ENCODE assay signal across 29 mouse cellular contexts in genomic region chr7:25213099-25213498, GRCm38 (mm10). TPM values are rescaled to one million over a fixed set of nuclear protein-coding genes. Genes with fewer than 3 reads are reported as not detected.
DNase-seq lines count a peak whose midpoint lies in the region; ATAC-seq lines count a peak whose summit lies in the region.
"Had no signal": no experiment of that assay in that cellular context is flagged by ENCODE, and none has a peak within 500 bp of the region (broad histone marks: within the 10 kb centered on the region; RNA-seq: fewer than 3 reads in every experiment).

No protein-coding gene starts in this region.

- no peaks in the 10 kb centered on the region for H3K4me1 ChIP-seq in midbrain, embryonic 11.5 days (ENCODE audit: control insufficient read depth, insufficient read depth, low read length)
- peaks cover 6% of the 10 kb centered on the region for H3K4me1 ChIP-seq in midbrain, embryonic 13.5 days (replicated peaks)
- H3K4me1 ChIP-seq in intestine, embryonic 16.5 days (ENCODE audit: control insufficient read depth, insufficient read depth, low read length): peaks cover 18% of the 10 kb centered on the region

- H3K9ac ChIP-seq in midbrain, embryonic 11.5 days (ENCODE audit: low read length): no peak overlapping the region
- H3K9ac ChIP-seq in midbrain, embryonic 13.5 days (replicated peaks): no peak overlapping the region
- H3K9ac ChIP-seq in intestine, embryonic 16.5 days (ENCODE audit: low read depth, low read length): no peak overlapping the region
- H3K9ac ChIP-seq: embryonic facial prominence, embryonic 13.5 days; forebrain, embryonic 12.5 days; limb, embryonic 13.5 days; liver, embryonic 13.5 days; lung, embryonic 15.5 days; neural tube, embryonic 13.5 days; stomach, embryonic 15.5 days had no signal

- peak; percentile 31 for DNase-seq in midbrain, embryonic 11.5 days (ENCODE audit: low spot score, missing footprints)
- DNase-seq in MEL-GATA-1-ER (ENCODE audit: extremely low read depth, low read depth): peak; percentile 61
- DNase-seq in induced T-regulatory cell, adult 2 months (ENCODE audit: low read depth): peak; percentile 57
- peak; percentile 62 for DNase-seq in naive thymus-derived CD4-positive, alpha-beta T cell, adult 2 months (ENCODE audit: low read depth)
- DNase-seq in adrenal gland, adult 8-10 months: no peak
- no peak for DNase-seq in layer of hippocampus, adult 9-10 months (ENCODE audit: low spot score)
- DNase-seq: adrenal gland, postnatal 36 days; cerebellum, adult 11-12 months; cerebellum, postnatal 10 days; kidney, postnatal 25 days; layer of hippocampus, postnatal 36 days; liver, embryonic 13.5 days; lung, postnatal 4 days; midbrain, embryonic 14.5 days; thymus, postnatal 4 days had no signal

- H3K36me3 ChIP-seq in midbrain, embryonic 11.5 days (ENCODE audit: control insufficient read depth, insufficient read depth, low read length): peaks cover 2% of the 10 kb centered on the region; the same call in 1 of the 2 replicates
- H3K36me3 ChIP-seq in midbrain, embryonic 13.5 days: peaks cover 56% of the 10 kb centered on the region
- H3K36me3 ChIP-seq in intestine, embryonic 16.5 days (ENCODE audit: control insufficient read depth, insufficient read depth, low read length): peaks cover 6% of the 10 kb centered on the region; the same call in 1 of the 2 replicates

- no peak overlapping the region for H3K27ac ChIP-seq in midbrain, embryonic 11.5 days (ENCODE audit: low read depth, low read length)
- no peak overlapping the region for H3K27ac ChIP-seq in midbrain, embryonic 13.5 days
- no peak overlapping the region for H3K27ac ChIP-seq in intestine, embryonic 16.5 days (ENCODE audit: low read length)
- H3K27ac ChIP-seq: embryonic facial prominence, embryonic 13.5 days; forebrain, embryonic 12.5 days; heart, embryonic 10.5 days; hindbrain, embryonic 10.5 days; layer of hippocampus, adult 2 months; limb, embryonic 13.5 days; lung, embryonic 15.5 days; neural tube, embryonic 13.5 days; stomach, embryonic 15.5 days had no signal

- 79% methylated on average over 3 of the region's 3 CpGs for WGBS in midbrain, embryonic 11.5 days
- 84% methylated on average over 3 of the region's 3 CpGs for WGBS in midbrain, embryonic 13.5 days
- WGBS in intestine, embryonic 16.5 days: 78% methylated on average over 3 of the region's 3 CpGs

- no peaks in the 10 kb centered on the region for H3K27me3 ChIP-seq in midbrain, embryonic 11.5 days (ENCODE audit: control insufficient read depth, insufficient read depth, low read length)
- no peaks in the 10 kb centered on the region for H3K27me3 ChIP-seq in midbrain, embryonic 13.5 days
- H3K27me3 ChIP-seq in intestine, embryonic 16.5 days (replicated peaks; ENCODE audit: control insufficient read depth, insufficient read depth, low read length): no peaks in the 10 kb centered on the region
- H3K27me3 ChIP-seq: embryonic facial prominence, embryonic 13.5 days; forebrain, embryonic 12.5 days; limb, embryonic 13.5 days; liver, embryonic 13.5 days; lung, embryonic 15.5 days; neural tube, embryonic 13.5 days; stomach, embryonic 15.5 days had no signal

- no peaks in the 10 kb centered on the region for H3K9me3 ChIP-seq in midbrain, embryonic 11.5 days (ENCODE audit: control insufficient read depth, low read length)
- no peaks in the 10 kb centered on the region for H3K9me3 ChIP-seq in midbrain, embryonic 13.5 days
- H3K9me3 ChIP-seq in intestine, embryonic 16.5 days (ENCODE audit: control insufficient read depth, low read length): no peaks in the 10 kb centered on the region
- H3K9me3 ChIP-seq: embryonic facial prominence, embryonic 13.5 days; forebrain, embryonic 12.5 days; heart, embryonic 10.5 days; hindbrain, embryonic 10.5 days; limb, embryonic 13.5 days; liver, embryonic 13.5 days; lung, embryonic 15.5 days; neural tube, embryonic 13.5 days; stomach, embryonic 15.5 days had no signal

- H3K4me2 ChIP-seq in midbrain, embryonic 11.5 days: no peak overlapping the region
- H3K4me2 ChIP-seq in midbrain, embryonic 13.5 days (replicated peaks): no peak overlapping the region
- H3K4me2 ChIP-seq in intestine, embryonic 16.5 days (ENCODE audit: low read depth, low read length): no peak overlapping the region
- H3K4me2 ChIP-seq: embryonic facial prominence, embryonic 13.5 days; forebrain, embryonic 12.5 days; limb, embryonic 13.5 days; liver, embryonic 13.5 days; lung, embryonic 15.5 days; neural tube, embryonic 13.5 days; stomach, embryonic 15.5 days had no signal

- ATAC-seq in midbrain, embryonic 11.5 days (ENCODE audit: low FRiP score): no peak
- ATAC-seq in midbrain, embryonic 13.5 days: no peak
- no peak for ATAC-seq in intestine, embryonic 16.5 days
- ATAC-seq: hindbrain, embryonic 16.5 days; intestine, postnatal 0 days had no signal

- no peak overlapping the region for H3K4me3 ChIP-seq in midbrain, embryonic 11.5 days (ENCODE audit: low read depth, low read length)
- no peak overlapping the region for H3K4me3 ChIP-seq in midbrain, embryonic 13.5 days (replicated peaks)
- no peak overlapping the region for H3K4me3 ChIP-seq in intestine, embryonic 16.5 days (ENCODE audit: low read length)
- H3K4me3 ChIP-seq: embryonic facial prominence, embryonic 13.5 days; erythroblast, embryonic 14.5 days; forebrain, embryonic 12.5 days; heart, embryonic 10.5 days; hindbrain, embryonic 10.5 days; layer of hippocampus, adult 2 months; limb, embryonic 13.5 days; liver, embryonic 13.5 days; lung, embryonic 15.5 days; neural tube, embryonic 13.5 days; stomach, embryonic 15.5 days had no signal

RNA-seq across cellular contexts. Expression of gene Dedd2, which starts 7.3 kb away (rescaled TPM):
- polyA plus RNA-seq in midbrain, embryonic 11.5 days (2014; fragmentation: Nextera tagmentation; extraction: Ambion mirVana): 6.9 and 7.7 TPM in 2 replicates
- polyA plus RNA-seq in midbrain, embryonic 13.5 days (2015; fragmentation: Nextera tagmentation; extraction: Ambion mirVana): 12.5 and 13.3 TPM in 2 replicates
- polyA plus RNA-seq in intestine, embryonic 16.5 days (2015; fragmentation: Nextera tagmentation; extraction: Ambion mirVana): 11.3 and 11.9 TPM in 2 replicates
- 10 to 100 TPM; 15.6 to 22.2 (median 19.1) TPM for total RNA-seq in adrenal gland, adult 8-10 months (2022)

RNA-seq across cellular contexts. Expression of gene Zfp526, which starts 8.1 kb away (rescaled TPM):
- 2.7 and 3.2 TPM in 2 replicates for polyA plus RNA-seq in midbrain, embryonic 11.5 days (2014; fragmentation: Nextera tagmentation; extraction: Ambion mirVana)
- 2.2 and 2.6 TPM in 2 replicates for polyA plus RNA-seq in midbrain, embryonic 13.5 days (2015; fragmentation: Nextera tagmentation; extraction: Ambion mirVana)
- 1.9 and 2.3 TPM in 2 replicates for polyA plus RNA-seq in intestine, embryonic 16.5 days (2015; fragmentation: Nextera tagmentation; extraction: Ambion mirVana)
- 10 to 100 TPM; 11.7 to 16.1 (median 14.2) TPM for total RNA-seq in adrenal gland, adult 8-10 months (2022)

RNA-seq across cellular contexts. Expression of gene Gsk3a, which starts 24.6 kb away (rescaled TPM):
- polyA plus RNA-seq in midbrain, embryonic 11.5 days (2014; fragmentation: Nextera tagmentation; extraction: Ambion mirVana): 12.8 and 14.6 TPM in 2 replicates
- 13.7 and 15.9 TPM in 2 replicates for polyA plus RNA-seq in midbrain, embryonic 13.5 days (2015; fragmentation: Nextera tagmentation; extraction: Ambion mirVana)
- polyA plus RNA-seq in intestine, embryonic 16.5 days (2015; fragmentation: Nextera tagmentation; extraction: Ambion mirVana): 4.0 and 5.9 TPM in 2 replicates
- total RNA-seq in adrenal gland, adult 8-10 months (2022): 100 to 1,000 TPM in 3 of 4 experiments, 10 to 100 TPM in 1; 99.2 to 107 (median 104) TPM

RNA-seq across cellular contexts. Expression of gene Pou2f2, which starts 33.6 kb away (rescaled TPM):
- polyA plus RNA-seq in midbrain, embryonic 11.5 days (2014; fragmentation: Nextera tagmentation; extraction: Ambion mirVana): 26.6 and 31.3 TPM in 2 replicates
- polyA plus RNA-seq in midbrain, embryonic 13.5 days (2015; fragmentation: Nextera tagmentation; extraction: Ambion mirVana): 56.2 and 62.0 TPM in 2 replicates
- 1.0 and 1.2 TPM in 2 replicates for polyA plus RNA-seq in intestine, embryonic 16.5 days (2015; fragmentation: Nextera tagmentation; extraction: Ambion mirVana)
- total RNA-seq in adrenal gland, adult 8-10 months (2022): 1 to 10 TPM in 3 of 4 experiments, under 1 TPM in 1; 0.90 to 3.5 (median 1.7) TPM

RNA-seq across cellular contexts. Expression of gene Erf, which starts 37.5 kb away (rescaled TPM):
- polyA plus RNA-seq in midbrain, embryonic 11.5 days (2014; fragmentation: Nextera tagmentation; extraction: Ambion mirVana): 11.7 and 13.9 TPM in 2 replicates
- 4.4 and 5.7 TPM in 2 replicates for polyA plus RNA-seq in midbrain, embryonic 13.5 days (2015; fragmentation: Nextera tagmentation; extraction: Ambion mirVana)
- polyA plus RNA-seq in intestine, embryonic 16.5 days (2015; fragmentation: Nextera tagmentation; extraction: Ambion mirVana): 6.6 and 7.9 TPM in 2 replicates
- 10 to 100 TPM; 23.6 to 29.4 (median 27.2) TPM for total RNA-seq in adrenal gland, adult 8-10 months (2022)

Comparison
In these comparisons a context has a peak if more than half of its experiments do, and no peak if none do; other contexts are left out.
1. DNase-seq: peak in midbrain, embryonic 11.5 days (single experiment), MEL-GATA-1-ER (single experiment), induced T-regulatory cell, adult 2 months (single experiment) and naive thymus-derived CD4-positive, alpha-beta T cell, adult 2 months (single experiment); none in adrenal gland, adult 8-10 months (single experiment) and layer of hippocampus, adult 9-10 months (single experiment).